Mouse (Mus musculus) forebrain, embryonic 15.5 days (tissue): ENCODE data around the gene Nfia. TPM values are rescaled to one million over a fixed set of nuclear protein-coding genes. Genes with fewer than 3 reads are reported as not detected.

Experiments used
- ATAC-seq: fragments of 200-750 bp; cut with Nextera tagmentation; replicated peaks from 2 replicates; pipeline ENCODE4 v1.8.0; 2017; ENCODE audit warnings: mild to moderate bottlenecking, moderate TSS enrichment, moderate library complexity
- H3K27ac ChIP-seq: fragments of 300-500 bp; sonication (generic); replicated peaks from 2 replicates; pipeline ENCODE4 v1.5.1; 2015; ENCODE audit warnings: mild to moderate bottlenecking, inconsistent platforms
- H3K27me3 ChIP-seq: fragments of 300-500 bp; sonication (generic); 2 replicates; pipeline ENCODE4 v1.6.1; 2015; ENCODE audit warnings: inconsistent platforms
- H3K36me3 ChIP-seq: fragments of 300-500 bp; sonication (generic); 2 replicates; pipeline ENCODE4 v1.6.1; 2015; ENCODE audit warnings: mild to moderate bottlenecking, inconsistent platforms
- H3K4me1 ChIP-seq: fragments of 300-500 bp; sonication (generic); 2 replicates; pipeline ENCODE4 v1.6.1; 2015; ENCODE audit warnings: inconsistent platforms
- H3K4me2 ChIP-seq: fragments of 300-500 bp; sonication (generic); replicated peaks from 2 replicates; pipeline ENCODE4 v1.6.1; 2015; ENCODE audit warnings: mild to moderate bottlenecking, inconsistent platforms
- H3K4me3 ChIP-seq: fragments of 300-500 bp; sonication (generic); 2 replicates; pipeline ENCODE4 v1.5.1; 2015; ENCODE audit warnings: mild to moderate bottlenecking, inconsistent platforms
- H3K9ac ChIP-seq: fragments of 300-500 bp; sonication (generic); replicated peaks from 2 replicates; pipeline ENCODE4 v1.6.1; 2015; ENCODE audit warnings: mild to moderate bottlenecking, inconsistent platforms
- H3K9me3 ChIP-seq: fragments of 300-500 bp; sonication (generic); 2 replicates; pipeline ENCODE4 v1.6.1; 2016; ENCODE audit warnings: inconsistent platforms
- WGBS: fragments of 180-500 bp; shearing (Covaris S2); methylation state at CpG from one replicate; pipeline ENCODE4 v1.1.7; 2015; ENCODE audit warnings: mixed read lengths; 5-methylcytosine and 5-hydroxymethylcytosine counted together
- polyA plus RNA-seq: library from polyadenylated mRNA; unstranded; fragments of >200 nt; fragmentation: Nextera tagmentation; extraction: Ambion mirVana; gene quantifications from 2 replicates; pipeline ENCODE4 v1.2.1, GENCODE M21; 2015

Nfia gene
- polyA plus RNA-seq, 1 experiment from 2014 or later = 98.3 TPM

DNA sequence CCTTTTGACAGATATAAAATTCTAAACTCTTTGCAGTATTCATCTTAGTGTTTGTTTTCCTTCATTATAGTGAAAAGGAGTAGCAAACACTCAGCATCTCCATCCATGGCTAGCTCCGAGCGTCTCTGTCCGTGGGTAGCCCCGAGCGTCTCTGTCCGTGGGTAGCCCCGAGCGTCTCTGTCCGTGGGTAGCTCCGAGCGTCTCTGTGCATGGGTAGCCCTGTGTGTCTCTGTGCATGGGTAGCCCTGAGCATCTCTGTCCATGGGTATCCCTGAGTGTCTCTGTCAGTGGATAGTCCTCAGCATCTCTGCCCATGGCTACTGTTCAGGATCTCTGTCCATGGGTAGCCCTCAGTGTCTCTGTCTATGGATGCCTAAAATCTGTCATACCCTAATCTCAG, 140.0 kb downstream of the Nfia start:
- Histone ChIP-seq H3K27ac (peak overlapping the region; percentile 93), H3K4me1 (peaks cover 59% of the 10 kb centered on the region), H3K36me3 (no peaks in the 10 kb centered on the region), H3K9me3 (no peaks in the 10 kb centered on the region), H3K4me2 (no peak overlapping the region), H3K4me3 (no peak overlapping the region), H3K9ac (no peak overlapping the region), H3K27me3 (no peaks in the 10 kb centered on the region)
- no peak for ATAC-seq
- WGBS = 90% methylated on average over 11 of the region's 11 CpGs

DNA sequence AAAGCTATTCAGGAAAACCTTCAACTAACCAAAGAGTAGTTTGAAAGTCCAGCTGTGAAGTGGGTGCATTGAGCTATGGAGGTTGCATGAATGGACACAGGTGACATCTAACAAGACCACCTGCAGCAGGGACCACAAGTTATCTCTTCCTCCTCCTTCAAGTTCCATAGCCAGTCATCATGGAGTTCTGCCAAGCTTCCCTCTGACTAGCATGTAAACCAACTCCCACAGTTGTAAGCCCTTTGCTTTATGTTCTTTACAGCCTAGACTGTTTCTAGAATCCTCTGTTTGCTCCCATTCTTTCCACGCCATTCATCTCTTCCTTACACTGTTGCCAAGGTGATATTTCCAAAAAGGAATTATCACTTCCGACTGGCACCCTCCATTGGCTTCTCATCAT, 141.8 kb downstream of the Nfia start:
- Histone ChIP-seq H3K4me1 (peaks cover 57% of the 10 kb centered on the region), H3K4me2 (no peak overlapping the region), H3K9ac (no peak overlapping the region), H3K27me3 (no peaks in the 10 kb centered on the region), H3K36me3 (no peaks in the 10 kb centered on the region), H3K4me3 (no peak overlapping the region), H3K9me3 (no peaks in the 10 kb centered on the region), H3K27ac (no peak overlapping the region; the same call in 1 of the 2 replicates)
- ATAC-seq = no peak
- WGBS = 63% methylated on average over 2 of the region's 2 CpGs

GRCm38 (mm10) chr4:97914761-97915160, 142.2 kb downstream of the Nfia start:
- Histone ChIP-seq H3K4me2 (no peak overlapping the region), H3K4me1 (peaks cover 57% of the 10 kb centered on the region), H3K36me3 (no peaks in the 10 kb centered on the region), H3K27ac (no peak overlapping the region), H3K4me3 (no peak overlapping the region), H3K27me3 (no peaks in the 10 kb centered on the region), H3K9ac (no peak overlapping the region), H3K9me3 (no peaks in the 10 kb centered on the region)
- ATAC-seq = no peak
- 82% methylated on average over 5 of the region's 5 CpGs for WGBS

DNA sequence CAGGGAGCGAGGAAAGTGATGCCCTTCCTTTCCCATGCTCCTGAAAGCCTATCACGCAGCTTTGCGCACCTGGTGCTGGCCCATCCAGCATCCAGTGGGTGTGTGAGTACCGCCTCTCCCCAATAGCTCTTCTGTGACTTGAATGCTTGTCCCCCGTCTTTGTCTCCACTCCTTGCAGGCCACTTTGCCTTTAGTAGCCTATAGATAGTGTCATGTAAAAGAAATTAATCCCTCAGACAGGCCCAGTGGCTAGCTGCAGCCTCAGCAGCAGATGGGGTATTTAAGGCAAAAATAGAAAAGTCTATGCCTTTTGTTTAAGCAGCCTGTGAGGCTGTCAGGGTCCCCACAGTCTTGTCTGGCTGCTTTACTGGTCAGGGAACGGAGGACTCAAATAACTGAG, 145.0 kb downstream of the Nfia start:
- no peak for ATAC-seq

DNA sequence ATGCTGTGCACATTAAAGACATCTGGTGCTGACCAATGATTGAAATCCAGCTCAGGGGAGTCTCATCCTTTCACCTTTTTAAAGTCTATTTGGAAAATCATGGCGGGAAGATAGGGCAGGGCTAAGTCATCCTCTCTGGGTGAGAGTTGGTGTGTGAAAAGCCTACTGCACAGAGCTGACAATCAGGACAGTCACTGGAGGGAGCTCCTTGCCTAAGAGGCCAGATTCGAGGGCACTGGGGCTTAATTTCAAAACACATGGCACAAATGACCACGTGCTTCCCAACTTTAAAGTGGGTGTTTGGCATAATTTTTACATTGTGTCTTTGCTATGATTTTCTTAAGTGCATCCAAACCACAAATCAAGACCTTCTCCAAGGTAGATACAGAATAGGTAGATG, 146.1 kb downstream of the Nfia start:
- no peaks in the 10 kb centered on the region for H3K9me3 ChIP-seq
- H3K4me3 ChIP-seq = no peak overlapping the region
- no peaks in the 10 kb centered on the region for H3K27me3 ChIP-seq
- H3K9ac ChIP-seq = no peak overlapping the region
- no peak for ATAC-seq
- no peak overlapping the region for H3K4me2 ChIP-seq
- 66% methylated on average over 3 of the region's 3 CpGs for WGBS
- 0 out of 2 replicates have a peak overlapping the region, but pooled peaks have one; percentile 42 for H3K27ac ChIP-seq
- peaks cover 48% of the 10 kb centered on the region for H3K4me1 ChIP-seq
- H3K36me3 ChIP-seq = no peaks in the 10 kb centered on the region

More for the DNA sequence above, 145.0 kb downstream of the Nfia start:
- no peaks in the 10 kb centered on the region for H3K36me3 ChIP-seq
- no peaks in the 10 kb centered on the region for H3K27me3 ChIP-seq
- no peak overlapping the region for H3K4me3 ChIP-seq
- no peaks in the 10 kb centered on the region for H3K9me3 ChIP-seq
- H3K27ac ChIP-seq = peak overlapping the region; percentile 42
- 37% methylated on average over 6 of the region's 6 CpGs for WGBS
- no peak overlapping the region for H3K9ac ChIP-seq
- no peak overlapping the region for H3K4me2 ChIP-seq
- peaks cover 48% of the 10 kb centered on the region for H3K4me1 ChIP-seq

DNA sequence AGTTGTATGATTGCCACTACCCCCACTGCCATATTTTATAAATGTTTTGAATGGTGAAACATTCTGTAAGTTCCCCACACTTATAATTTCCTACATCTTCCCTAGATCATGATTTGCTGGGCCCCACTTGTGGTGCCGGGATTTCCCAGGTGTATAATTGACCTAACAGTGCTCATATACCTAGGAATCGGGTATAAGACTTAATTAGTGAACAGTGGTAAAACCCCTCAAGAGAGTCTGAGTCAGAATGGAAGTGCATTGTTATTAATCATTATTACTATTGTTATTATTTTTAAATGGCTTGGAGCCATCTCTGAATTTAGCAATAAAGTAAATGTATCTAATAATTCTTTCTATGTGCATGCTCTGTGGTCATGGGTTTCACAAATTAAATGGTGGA, 147.2 kb downstream of the Nfia start:
- 61% methylated on average over 2 of the region's 2 CpGs for WGBS
- ATAC-seq = no peak
- Histone ChIP-seq H3K9me3 (no peaks in the 10 kb centered on the region), H3K9ac (no peak overlapping the region), H3K27ac (no peak overlapping the region), H3K27me3 (no peaks in the 10 kb centered on the region), H3K4me2 (no peak overlapping the region), H3K4me3 (no peak overlapping the region), H3K4me1 (peaks cover 54% of the 10 kb centered on the region), H3K36me3 (no peaks in the 10 kb centered on the region)

GRCm38 (mm10) chr4:97920287-97921079, 147.9 kb downstream of the Nfia start:
- ATAC-seq = no peak
- H3K9ac ChIP-seq = no peak overlapping the region
- H3K4me3 ChIP-seq = no peak overlapping the region
- H3K4me2 ChIP-seq = peak overlapping the region; percentile 14; the same call in 1 of the 2 replicates
- peak overlapping the region; percentile 74 for H3K27ac ChIP-seq
- no peaks in the 10 kb centered on the region for H3K36me3 ChIP-seq
- H3K9me3 ChIP-seq = no peaks in the 10 kb centered on the region
- H3K27me3 ChIP-seq = no peaks in the 10 kb centered on the region
- 46% methylated on average over 10 of the region's 10 CpGs for WGBS
- peaks cover 59% of the 10 kb centered on the region for H3K4me1 ChIP-seq

GRCm38 (mm10) chr4:97921682-97922081, 149.1 kb downstream of the Nfia start:
- Histone ChIP-seq H3K4me3 (no peak overlapping the region), H3K27ac (no peak overlapping the region), H3K36me3 (no peaks in the 10 kb centered on the region), H3K9me3 (no peaks in the 10 kb centered on the region), H3K4me2 (no peak overlapping the region), H3K27me3 (no peaks in the 10 kb centered on the region), H3K4me1 (peaks cover 69% of the 10 kb centered on the region), H3K9ac (no peak overlapping the region)
- ATAC-seq = no peak

GRCm38 (mm10) chr4:97923248-97923647, 150.7 kb downstream of the Nfia start:
- ATAC-seq = no peak
- Histone ChIP-seq H3K4me2 (0 out of 2 replicates have a peak overlapping the region, but pooled peaks have one; percentile 31), H3K4me1 (peaks cover 65% of the 10 kb centered on the region), H3K9ac (no peak overlapping the region), H3K27ac (peak overlapping the region; percentile 49; the same call in 1 of the 2 replicates), H3K36me3 (no peaks in the 10 kb centered on the region), H3K27me3 (no peaks in the 10 kb centered on the region), H3K4me3 (no peak overlapping the region), H3K9me3 (no peaks in the 10 kb centered on the region)
- 57% methylated on average over 5 of the region's 5 CpGs for WGBS

DNA sequence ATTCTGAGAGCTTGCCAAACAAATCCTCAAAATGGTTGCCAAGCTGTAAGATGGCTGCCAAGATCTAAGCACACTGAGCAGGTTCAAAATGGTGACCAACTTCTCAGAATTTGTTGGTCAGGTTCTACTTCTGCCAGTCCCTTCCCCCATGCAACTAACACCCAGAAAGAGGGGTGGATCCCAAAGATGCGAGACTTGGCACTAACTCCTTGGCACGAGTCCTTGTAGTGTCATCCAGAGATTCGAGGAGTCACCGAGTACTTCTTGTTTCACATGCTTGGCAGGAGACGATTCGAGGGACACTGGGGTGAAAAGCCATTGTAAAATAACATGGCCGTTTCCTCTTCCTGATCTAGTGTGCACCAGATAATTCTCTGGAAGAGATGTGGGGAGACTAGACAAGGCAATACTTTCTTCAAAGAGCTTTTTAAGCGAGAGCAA, 151.4 kb downstream of the Nfia start:
- H3K36me3 ChIP-seq = no peaks in the 10 kb centered on the region
- no peaks in the 10 kb centered on the region for H3K9me3 ChIP-seq
- no peaks in the 10 kb centered on the region for H3K27me3 ChIP-seq
- H3K27ac ChIP-seq = peak overlapping the region; percentile 49
- 36% methylated on average over 8 of the region's 8 CpGs for WGBS
- ATAC-seq = peak; percentile 32
- H3K4me2 ChIP-seq = peak overlapping the region; percentile 31
- no peak overlapping the region for H3K4me3 ChIP-seq
- H3K9ac ChIP-seq = no peak overlapping the region
- peaks cover 60% of the 10 kb centered on the region for H3K4me1 ChIP-seq

DNA sequence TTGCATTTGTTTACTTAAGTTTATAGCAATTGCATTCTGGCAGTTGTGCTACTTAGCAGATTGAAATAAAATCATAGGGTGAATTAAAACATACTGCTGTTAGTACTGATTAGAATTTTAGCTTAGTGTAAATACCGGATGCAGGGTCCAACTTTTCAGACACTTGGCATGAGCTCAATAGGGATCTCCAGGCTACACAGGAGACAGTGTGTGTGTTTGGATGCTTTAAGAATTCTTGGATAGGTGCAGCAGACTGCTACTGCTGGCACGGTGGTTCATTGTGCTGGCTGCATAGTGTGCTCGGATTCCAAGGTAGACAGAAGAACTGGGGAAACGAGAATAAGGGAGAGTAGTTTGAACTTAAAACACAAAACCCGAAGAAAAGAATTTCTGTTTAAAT, 151.9 kb downstream of the Nfia start:
- Histone ChIP-seq H3K9ac (no peak overlapping the region), H3K27me3 (no peaks in the 10 kb centered on the region), H3K4me2 (peak overlapping the region; percentile 9; the same call in 1 of the 2 replicates), H3K36me3 (no peaks in the 10 kb centered on the region), H3K9me3 (no peaks in the 10 kb centered on the region), H3K4me1 (peaks cover 60% of the 10 kb centered on the region), H3K27ac (peak overlapping the region; percentile 49), H3K4me3 (no peak overlapping the region)
- peak; percentile 75 for ATAC-seq
- 19% methylated on average over 5 of the region's 5 CpGs for WGBS

- Histone ChIP-seq H3K9ac (no peak overlapping the region), H3K9me3 (no peaks in the 10 kb centered on the region), H3K27ac (peak overlapping the region; percentile 49), H3K27me3 (no peaks in the 10 kb centered on the region), H3K4me1 (peaks cover 60% of the 10 kb centered on the region), H3K4me3 (no peak overlapping the region), H3K4me2 (0 out of 2 replicates have a peak overlapping the region, but pooled peaks have one; percentile 9), H3K36me3 (no peaks in the 10 kb centered on the region)
- WGBS = 32% methylated on average over 3 of the region's 3 CpGs
- ATAC-seq = no peak
These were observed 152.3 kb downstream of the Nfia start for GRCm38 (mm10) chr4:97924855-97925254.
